Comparison of ENCODE assay signal across 31 mouse cellular contexts in the genomic region with DNA sequence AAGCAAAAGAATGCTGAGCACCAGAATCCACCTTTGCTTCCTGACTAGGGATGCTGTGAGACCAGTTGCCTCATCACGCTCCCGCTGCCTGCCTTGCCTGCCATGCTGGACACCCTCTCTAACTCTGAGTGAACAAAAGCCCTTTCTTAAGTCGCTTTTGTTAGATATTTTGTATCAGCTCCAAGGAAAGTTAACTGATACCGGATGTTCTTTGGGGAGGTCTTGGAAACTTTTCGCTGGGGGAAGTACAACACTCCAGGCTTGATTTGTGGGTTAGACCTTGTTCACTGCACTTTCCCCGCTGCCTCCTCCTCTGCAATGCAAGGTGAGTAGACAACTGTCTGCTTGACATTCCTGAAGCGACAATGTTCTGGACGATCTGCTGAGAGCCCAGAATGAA. TPM values are rescaled to one million over a fixed set of nuclear protein-coding genes. Genes with fewer than 3 reads are reported as not detected.
"Had no signal": no experiment of that assay in that cellular context is flagged by ENCODE, and none has a peak within 500 bp of the region (broad histone marks: within the 10 kb centered on the region; RNA-seq: fewer than 3 reads in every experiment).

No protein-coding gene starts in this region.

- ATAC-seq: hindbrain, postnatal 0 days; intestine, embryonic 16.5 days; liver, embryonic 12.5 days had no signal

- H3K9ac ChIP-seq: heart, embryonic 13.5 days; heart, embryonic 15.5 days; hindbrain, embryonic 13.5 days; hindbrain, embryonic 15.5 days; kidney, embryonic 15.5 days; limb, embryonic 12.5 days; liver, embryonic 12.5 days; liver, embryonic 14.5 days had no signal

- H3K4me2 ChIP-seq: heart, embryonic 11.5 days; heart, embryonic 13.5 days; heart, embryonic 15.5 days; hindbrain, embryonic 13.5 days; hindbrain, embryonic 15.5 days; kidney, embryonic 15.5 days; limb, embryonic 12.5 days; liver, embryonic 12.5 days had no signal

- H3K36me3 ChIP-seq: heart, embryonic 15.5 days; hindbrain, embryonic 13.5 days; hindbrain, embryonic 15.5 days; kidney, embryonic 15.5 days; limb, embryonic 10.5 days; limb, embryonic 12.5 days; liver, embryonic 12.5 days had no signal

- H3K4me1 ChIP-seq: hindbrain, embryonic 13.5 days; hindbrain, embryonic 15.5 days; kidney, embryonic 15.5 days; limb, embryonic 10.5 days; limb, embryonic 12.5 days; liver, embryonic 12.5 days had no signal

- DNase-seq: gastrocnemius, postnatal 14 days; gastrocnemius, postnatal 36 days; heart, adult 11 months; heart, adult 2 months; heart, postnatal 14 days; heart, postnatal 36 days; kidney, adult 11 months; kidney, adult 2 months; kidney, adult 9 months; kidney, postnatal 14 days; kidney, postnatal 36 days; layer of hippocampus, adult 9-11 months; layer of hippocampus, postnatal 36 days had no signal

- H3K27ac ChIP-seq: heart, adult 2 months; heart, embryonic 13.5 days; heart, embryonic 15.5 days; hindbrain, embryonic 13.5 days; hindbrain, embryonic 15.5 days; hindbrain, postnatal 0 days; kidney, embryonic 15.5 days; limb, embryonic 10.5 days; limb, embryonic 12.5 days; liver, embryonic 12.5 days; liver, embryonic 14.5 days had no signal

- H3K27me3 ChIP-seq: heart, embryonic 13.5 days; heart, embryonic 15.5 days; hindbrain, embryonic 13.5 days; hindbrain, embryonic 15.5 days; kidney, embryonic 15.5 days; limb, embryonic 12.5 days; liver, embryonic 12.5 days had no signal

- H3K9me3 ChIP-seq: heart, embryonic 15.5 days; hindbrain, embryonic 13.5 days; limb, embryonic 10.5 days; limb, embryonic 12.5 days; liver, embryonic 12.5 days had no signal

- H3K4me3 ChIP-seq: heart, adult 2 months; heart, embryonic 13.5 days; heart, embryonic 15.5 days; hindbrain, embryonic 13.5 days; hindbrain, embryonic 15.5 days; kidney, embryonic 15.5 days; limb, embryonic 10.5 days; limb, embryonic 12.5 days; liver, embryonic 12.5 days had no signal

RNA-seq across cellular contexts. Expression of gene Myoz2, which starts 36.3 kb away (rescaled TPM):
- total RNA-seq: hematopoietic stem cell, adult 5-6 weeks; hindbrain, postnatal 0 days; layer of hippocampus, postnatal 14 days; left cerebral cortex, postnatal 14 days had no signal
- polyA plus RNA-seq: hindbrain, postnatal 0 days; intestine, embryonic 14.5 days; large intestine, adult 2 months; liver, adult 2 months; liver, embryonic 14.5 days had no signal
